Mouse (Mus musculus) heart, embryonic 12.5 days (tissue): ENCODE results near the gene Epb41l2. TPM values are rescaled to one million over a fixed set of nuclear protein-coding genes. Genes with fewer than 3 reads are reported as not detected.

Source experiments
- ATAC-seq: fragments of 200-750 bp; cut with Nextera tagmentation; 2 replicates; pipeline ENCODE4 v1.8.0; 2017; ENCODE audit warnings: moderate TSS enrichment, moderate library complexity; ENCODE audit not compliant: insufficient number of reproducible peaks, low FRiP score
- H3K27ac ChIP-seq: fragments of 300-500 bp; sonication (generic); 2 replicates; pipeline ENCODE4 v1.5.1; 2016; ENCODE audit warnings: mild to moderate bottlenecking, moderate library complexity; ENCODE audit not compliant: poor library complexity, severe bottlenecking
- H3K27me3 ChIP-seq: fragments of 300-500 bp; sonication (generic); replicated peaks from 2 replicates; pipeline ENCODE4 v1.6.1; 2016; ENCODE audit warnings: mild to moderate bottlenecking, moderate library complexity
- H3K36me3 ChIP-seq: fragments of 300-500 bp; sonication (generic); 2 replicates; pipeline ENCODE4 v1.6.1; 2016; ENCODE audit warnings: mild to moderate bottlenecking, moderate library complexity
- H3K4me1 ChIP-seq: fragments of 300-500 bp; sonication (generic); replicated peaks from 2 replicates; pipeline ENCODE4 v1.6.1; 2016; ENCODE audit warnings: mild to moderate bottlenecking
- H3K4me2 ChIP-seq: fragments of 300-500 bp; sonication (generic); 2 replicates; pipeline ENCODE4 v1.6.1; 2016; ENCODE audit warnings: mild to moderate bottlenecking, moderate library complexity
- H3K4me3 ChIP-seq: fragments of 300-500 bp; sonication (generic); 2 replicates; pipeline ENCODE4 v1.5.1; 2016; ENCODE audit warnings: mild to moderate bottlenecking
- H3K9ac ChIP-seq: fragments of 300-500 bp; sonication (generic); 2 replicates; pipeline ENCODE4 v1.6.1; 2016; ENCODE audit warnings: mild to moderate bottlenecking, moderate library complexity
- H3K9me3 ChIP-seq: fragments of 300-500 bp; sonication (generic); replicated peaks from 2 replicates; pipeline ENCODE4 v1.6.1; 2016; ENCODE audit warnings: mild to moderate bottlenecking, moderate library complexity
- WGBS: fragments of 180-500 bp; shearing (Covaris S2); methylation state at CpG from one replicate; pipeline ENCODE4 v1.1.7; 2016; 5-methylcytosine and 5-hydroxymethylcytosine counted together
- polyA plus RNA-seq: library from polyadenylated mRNA; unstranded; fragments of >200 nt; fragmentation: Nextera tagmentation; extraction: Ambion mirVana; gene quantifications from 2 replicates; pipeline ENCODE4 v1.2.1, GENCODE M21; 2016

Epb41l2 gene
- polyA plus RNA-seq, 1 experiment from 2014 or later = 61.4 TPM

DNA sequence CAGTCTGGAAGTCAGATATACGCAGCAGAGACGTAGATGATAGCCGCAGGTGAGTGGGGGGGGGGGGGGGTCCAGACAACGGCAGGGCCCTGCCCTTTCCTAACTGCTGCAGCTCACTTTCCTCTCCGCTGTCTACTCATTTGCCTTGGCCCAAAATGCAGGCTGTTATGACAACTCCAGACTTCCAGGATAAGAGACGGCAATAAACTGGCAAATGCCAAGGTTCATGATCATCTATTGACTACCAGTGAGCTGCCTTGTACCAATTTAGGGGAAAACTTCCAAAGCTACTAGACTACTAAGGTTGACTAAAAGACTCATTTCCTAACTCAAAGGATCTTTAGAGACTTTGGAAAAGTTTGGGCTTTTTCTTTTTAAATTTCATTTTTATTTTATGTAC, 177.0 kb downstream of the Epb41l2 start:
- Histone ChIP-seq H3K27me3 (no peaks in the 10 kb centered on the region), H3K9me3 (no peaks in the 10 kb centered on the region), H3K9ac (no peak overlapping the region), H3K27ac (no peak overlapping the region), H3K4me2 (no peak overlapping the region), H3K36me3 (no peaks in the 10 kb centered on the region), H3K4me3 (no peak overlapping the region), H3K4me1 (peaks cover 21% of the 10 kb centered on the region)
- 83% methylated on average over 6 of the region's 6 CpGs for WGBS
- ATAC-seq = no peak

- Histone ChIP-seq H3K4me1 (peaks cover 10% of the 10 kb centered on the region), H3K36me3 (no peaks in the 10 kb centered on the region), H3K27ac (peak overlapping the region; percentile 45; the same call in 1 of the 2 replicates), H3K9ac (no peak overlapping the region), H3K4me3 (no peak overlapping the region), H3K27me3 (no peaks in the 10 kb centered on the region), H3K9me3 (no peaks in the 10 kb centered on the region), H3K4me2 (no peak overlapping the region)
- no peak for ATAC-seq
- WGBS = 85% methylated on average over 1 of the region's 1 CpGs
These were observed 179.1 kb downstream of the Epb41l2 start for GRCm38 (mm10) chr10:25538738-25539137.

DNA sequence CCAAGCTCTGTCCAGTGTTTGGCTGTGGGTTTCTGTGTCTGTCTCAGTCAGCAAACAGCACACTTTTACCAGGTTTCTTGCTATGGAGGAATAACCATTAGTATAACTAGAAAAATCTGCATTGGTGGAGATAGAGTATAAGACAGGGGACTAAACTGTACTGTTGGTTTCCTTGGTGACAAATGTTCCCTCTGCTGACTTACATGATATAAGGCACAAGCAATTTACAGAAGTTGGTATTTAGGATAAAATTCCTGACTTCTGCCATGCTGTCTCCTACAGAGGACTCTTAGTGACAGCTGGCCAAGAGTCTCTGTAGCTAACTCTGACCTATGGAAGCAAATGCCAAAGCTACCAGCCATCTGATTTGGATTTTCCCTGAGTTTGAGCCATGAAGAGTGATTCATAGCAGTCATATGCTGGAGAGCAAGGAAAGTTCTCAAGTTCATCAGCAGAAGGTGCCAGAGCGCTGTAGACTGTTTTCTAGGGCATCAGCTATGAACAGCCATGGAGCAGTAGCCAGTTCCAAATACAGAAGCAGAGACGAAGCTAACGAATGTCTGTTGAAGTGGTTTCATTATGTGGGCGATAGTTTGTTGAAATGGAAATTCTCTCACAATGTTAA, 179.7 kb downstream of the Epb41l2 start:
- peak overlapping the region; percentile 9; the same call in 1 of the 2 replicates for H3K4me2 ChIP-seq
- no peaks in the 10 kb centered on the region for H3K9me3 ChIP-seq
- no peak overlapping the region for H3K4me3 ChIP-seq
- 42% methylated on average over 4 of the region's 4 CpGs for WGBS
- H3K27ac ChIP-seq = peak overlapping the region; percentile 45
- H3K9ac ChIP-seq = no peak overlapping the region
- peak; percentile 31; the same call in 1 of the 2 replicates for ATAC-seq
- H3K4me1 ChIP-seq = peaks cover 5% of the 10 kb centered on the region
- no peaks in the 10 kb centered on the region for H3K27me3 ChIP-seq
- no peaks in the 10 kb centered on the region for H3K36me3 ChIP-seq

DNA sequence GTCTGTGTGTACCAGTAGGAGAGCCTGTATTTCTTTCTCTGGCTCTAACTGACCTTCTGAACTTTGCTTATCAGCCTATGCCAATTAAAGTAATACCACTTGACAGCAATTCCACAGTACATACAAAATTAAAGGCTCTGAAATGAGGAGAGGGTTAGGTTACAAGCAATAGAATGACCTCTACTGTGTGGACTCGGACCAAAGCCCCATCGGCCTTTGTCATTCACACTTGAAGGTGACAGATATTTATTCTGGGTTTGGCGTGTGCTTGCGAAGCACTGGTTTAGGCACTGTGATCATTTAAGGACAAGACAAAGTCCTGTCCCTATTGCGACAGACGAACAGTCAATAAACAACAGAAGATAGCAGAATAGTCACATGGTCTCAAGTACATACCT, 180.2 kb downstream of the Epb41l2 start:
- peak overlapping the region; percentile 9; the same call in 1 of the 2 replicates for H3K4me2 ChIP-seq
- no peaks in the 10 kb centered on the region for H3K9me3 ChIP-seq
- H3K4me1 ChIP-seq = peaks cover 4% of the 10 kb centered on the region; the same call in 1 of the 2 replicates
- no peaks in the 10 kb centered on the region for H3K36me3 ChIP-seq
- no peak overlapping the region for H3K9ac ChIP-seq
- H3K27ac ChIP-seq = peak overlapping the region; percentile 45; the same call in 1 of the 2 replicates
- 49% methylated on average over 6 of the region's 6 CpGs for WGBS
- no peaks in the 10 kb centered on the region for H3K27me3 ChIP-seq
- peak; percentile 33; the same call in 1 of the 2 replicates for ATAC-seq
- no peak overlapping the region for H3K4me3 ChIP-seq

DNA sequence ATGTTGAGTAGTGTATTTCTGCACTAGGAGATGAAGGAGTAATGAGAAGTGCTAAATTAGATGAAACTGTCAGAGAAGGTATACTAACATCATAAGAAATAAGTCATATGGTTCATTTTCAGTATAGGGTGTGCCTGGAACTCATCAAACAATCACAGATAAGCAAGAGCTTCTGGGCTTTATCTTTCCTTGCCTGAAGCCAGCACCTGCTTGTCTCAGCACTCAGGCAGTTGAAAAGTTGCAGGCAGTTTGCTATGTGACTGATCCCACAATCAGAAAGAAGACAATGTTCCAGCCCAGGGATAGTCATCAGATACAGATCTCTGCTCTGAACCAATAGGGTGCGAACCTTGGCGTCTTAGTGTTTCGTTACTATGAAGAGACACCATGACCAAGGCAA, 181.5 kb downstream of the Epb41l2 start:
- Histone ChIP-seq H3K9me3 (no peaks in the 10 kb centered on the region), H3K27me3 (no peaks in the 10 kb centered on the region), H3K9ac (no peak overlapping the region), H3K36me3 (no peaks in the 10 kb centered on the region), H3K4me2 (no peak overlapping the region), H3K4me1 (peaks cover 4% of the 10 kb centered on the region; the same call in 1 of the 2 replicates), H3K4me3 (no peak overlapping the region), H3K27ac (no peak overlapping the region)
- 89% methylated on average over 3 of the region's 3 CpGs for WGBS
- ATAC-seq = no peak

DNA sequence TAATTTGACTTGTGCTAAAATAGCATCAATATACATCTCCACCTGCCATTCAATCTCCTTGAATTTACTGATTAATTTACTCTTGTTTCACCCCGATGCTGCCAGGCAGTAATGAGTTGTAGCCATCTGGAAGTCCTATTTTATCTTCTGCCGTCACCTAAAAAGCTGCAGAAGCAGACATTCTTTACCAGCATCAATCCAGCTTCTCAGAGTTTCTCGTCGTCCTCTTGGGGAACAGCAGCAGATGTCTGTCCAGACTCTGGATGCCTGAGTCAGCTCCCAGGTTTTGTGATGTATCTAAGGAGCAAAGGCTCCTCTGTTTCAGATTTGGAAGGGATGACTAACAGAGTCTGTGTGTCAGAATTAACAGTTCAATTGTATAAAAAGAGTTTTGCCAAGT, 193.3 kb downstream of the Epb41l2 start:
- H3K4me2 ChIP-seq = no peak overlapping the region
- no peaks in the 10 kb centered on the region for H3K27me3 ChIP-seq
- no peaks in the 10 kb centered on the region for H3K36me3 ChIP-seq
- no peak for ATAC-seq
- H3K27ac ChIP-seq = no peak overlapping the region
- no peaks in the 10 kb centered on the region for H3K4me1 ChIP-seq
- H3K9ac ChIP-seq = no peak overlapping the region
- no peak overlapping the region for H3K4me3 ChIP-seq
- WGBS = 47% methylated on average over 4 of the region's 4 CpGs
- H3K9me3 ChIP-seq = 0 out of 2 replicates have a peak, but pooled peaks cover 4% of the 10 kb centered on the region

- H3K36me3 ChIP-seq = no peaks in the 10 kb centered on the region
- H3K4me1 ChIP-seq = no peaks in the 10 kb centered on the region
- H3K27ac ChIP-seq = no peak overlapping the region
- no peak for ATAC-seq
- H3K9ac ChIP-seq = no peak overlapping the region
- H3K27me3 ChIP-seq = no peaks in the 10 kb centered on the region
- H3K9me3 ChIP-seq = no peaks in the 10 kb centered on the region
- no peak overlapping the region for H3K4me2 ChIP-seq
- no peak overlapping the region for H3K4me3 ChIP-seq
- WGBS = 72% methylated on average over 9 of the region's 9 CpGs
These were observed 212.0 kb downstream of the Epb41l2 start for GRCm38 (mm10) chr10:25571319-25572240.

Other genes with a start within 250 kb of the Epb41l2 start
- 38.3 and 38.6 TPM in 2 replicates for gene Akap7, start 51.9 kb upstream of the Epb41l2 start, polyA plus RNA-seq
- gene Smlr1, start 176.5 kb downstream of the Epb41l2 start, polyA plus RNA-seq = not detected in 2 replicates